Mouse (Mus musculus) CH12F3 (cell line): ENCODE data around the gene Gm10134.

Experiments used
- in situ Hi-C: fragments of 300-500 bp; cut with MboI; formaldehyde crosslinking; loops from 2 replicates; pipeline ENCODE4 v1.14.3; 2020; ENCODE audit warnings: low sequenced_read_pairs

Gene Gm10134

DNA sequence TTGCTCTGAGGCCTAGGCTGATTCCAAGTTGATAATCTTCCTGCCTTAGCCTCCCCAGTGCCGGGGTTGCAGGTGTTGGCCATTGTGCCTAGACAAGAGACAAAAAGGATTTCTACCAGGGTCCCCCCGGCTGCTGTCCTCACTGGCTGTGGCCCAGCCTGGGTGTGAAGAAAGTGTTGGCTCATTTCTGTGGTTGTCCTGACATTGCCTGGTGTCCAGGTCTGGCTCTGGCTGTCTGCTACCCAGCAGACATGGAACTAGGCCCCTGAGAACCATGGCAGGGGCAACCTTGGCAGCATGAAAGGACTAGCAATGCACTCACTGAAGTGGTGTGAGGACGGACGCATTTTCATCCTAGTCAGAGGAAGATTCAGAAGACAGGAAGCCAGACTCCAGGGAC is 24.0 kb downstream of the Gm10134 start:
- in situ Hi-C loops: no loop called here

DNA sequence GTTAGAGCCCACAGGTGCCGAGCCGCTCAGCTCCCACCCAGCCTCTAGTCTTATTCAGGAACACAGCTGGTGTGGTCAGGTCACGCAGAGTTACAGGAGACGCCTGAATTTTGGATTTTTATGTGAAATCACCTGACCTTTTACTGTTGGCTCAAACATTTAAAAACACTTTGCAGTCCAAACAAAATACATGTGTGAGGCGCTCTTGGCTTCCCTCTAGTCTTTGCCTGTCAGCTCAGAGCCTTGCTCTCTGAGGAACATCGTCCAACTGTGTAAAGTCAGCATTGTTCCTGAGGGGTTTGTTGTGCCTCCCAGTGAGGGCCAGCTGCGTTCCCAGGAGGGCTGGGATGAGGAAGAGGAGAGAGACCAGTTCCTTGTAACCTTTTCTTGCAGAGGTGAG is 24.4 kb downstream of the Gm10134 start:
- in situ Hi-C loops: no loop called here

GRCm38 (mm10) chr2:28532938-28533771 is 27.3 kb downstream of the Gm10134 start:
- in situ Hi-C loops: no loop called here

DNA sequence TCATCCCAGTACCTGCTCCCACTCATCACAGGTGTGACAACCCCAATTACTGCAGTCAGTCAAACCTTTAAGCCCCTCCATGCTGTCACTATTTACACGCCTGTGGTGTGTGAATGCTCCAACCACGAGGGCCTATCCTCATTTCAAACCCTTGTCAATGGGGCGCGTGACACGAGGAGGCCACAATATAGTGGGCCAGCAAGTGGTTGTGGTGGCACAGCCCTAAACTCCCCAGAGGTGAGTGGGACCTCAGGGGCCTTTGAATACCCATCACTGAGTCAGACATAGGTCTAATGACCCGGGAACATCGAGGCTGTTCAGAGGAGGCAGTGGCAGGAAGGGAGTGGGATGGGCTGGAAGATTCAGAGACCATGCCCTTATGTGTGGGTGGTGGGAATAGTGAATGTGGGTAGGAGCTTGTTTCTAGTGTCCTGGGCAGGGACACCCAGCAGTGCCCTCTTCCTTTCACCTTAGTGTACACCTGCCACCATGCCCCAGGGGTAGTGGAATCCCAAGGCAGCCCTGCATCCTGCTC is 28.1 kb downstream of the Gm10134 start:
- in situ Hi-C loops: no loop called here

DNA sequence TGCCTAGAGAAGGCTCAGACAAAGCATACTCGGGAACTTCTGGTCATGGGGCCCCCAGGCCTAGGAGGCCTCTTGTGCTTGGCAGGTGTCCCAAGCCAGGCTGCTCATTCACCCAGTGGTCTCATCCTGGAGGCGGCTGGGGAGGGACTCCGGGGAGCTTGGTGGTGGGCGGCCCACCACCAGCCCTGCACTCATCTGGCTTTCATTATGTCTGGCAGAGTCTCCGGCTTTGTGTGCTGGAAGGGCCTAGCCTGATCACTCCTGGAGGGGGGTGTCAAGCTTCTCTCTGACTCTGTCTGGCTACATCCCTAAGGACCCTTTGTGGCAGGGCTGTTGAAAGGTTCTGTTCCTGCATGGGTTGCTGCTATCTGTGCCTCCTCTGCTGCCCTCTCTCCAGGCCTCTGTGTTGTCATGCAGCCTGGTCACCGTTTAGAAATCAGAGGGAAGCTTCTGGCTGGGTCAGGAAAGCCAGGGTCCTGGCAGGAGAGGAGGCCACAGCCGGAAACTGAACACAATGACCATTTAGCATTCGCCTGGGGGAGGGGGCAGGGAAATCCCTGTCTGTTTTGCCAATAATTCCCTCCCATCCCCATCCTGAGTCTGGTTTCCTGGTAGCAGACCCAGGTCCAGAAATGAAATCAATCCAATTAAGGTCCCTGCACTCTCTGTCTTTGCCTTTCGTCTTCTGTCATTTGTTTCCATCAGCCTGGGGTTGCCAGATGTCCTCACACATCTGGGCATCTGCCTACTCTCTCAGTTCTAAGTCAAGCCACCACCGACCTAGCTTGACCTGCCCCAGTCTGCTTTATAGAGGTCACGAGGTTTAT is 28.8 kb downstream of the Gm10134 start:
- in situ Hi-C loops: no loop called here

- in situ Hi-C loops: no loop called here
These were observed 29.3 kb downstream of the Gm10134 start for GRCm38 (mm10) chr2:28535263-28535540.

DNA sequence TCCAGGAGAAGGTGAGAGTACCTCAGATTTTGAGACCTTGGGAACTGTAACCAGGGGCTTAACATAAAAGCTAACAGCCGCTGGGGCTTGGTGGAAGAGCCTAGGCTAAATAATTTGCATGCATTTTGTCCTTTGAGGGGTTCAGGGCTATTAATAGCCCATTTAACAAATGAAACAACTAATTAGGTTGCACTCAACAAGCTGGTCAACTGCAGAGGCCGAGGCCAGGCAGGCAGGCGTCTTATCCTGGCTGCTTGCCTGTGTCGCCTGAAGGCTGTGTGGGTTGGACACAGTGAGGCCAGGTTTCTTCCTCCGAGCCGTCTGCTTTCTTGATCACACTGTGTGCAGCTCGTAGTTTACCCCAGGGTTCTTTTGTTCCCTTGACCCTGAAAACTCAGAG is 29.8 kb downstream of the Gm10134 start:
- in situ Hi-C loops: no loop called here

DNA sequence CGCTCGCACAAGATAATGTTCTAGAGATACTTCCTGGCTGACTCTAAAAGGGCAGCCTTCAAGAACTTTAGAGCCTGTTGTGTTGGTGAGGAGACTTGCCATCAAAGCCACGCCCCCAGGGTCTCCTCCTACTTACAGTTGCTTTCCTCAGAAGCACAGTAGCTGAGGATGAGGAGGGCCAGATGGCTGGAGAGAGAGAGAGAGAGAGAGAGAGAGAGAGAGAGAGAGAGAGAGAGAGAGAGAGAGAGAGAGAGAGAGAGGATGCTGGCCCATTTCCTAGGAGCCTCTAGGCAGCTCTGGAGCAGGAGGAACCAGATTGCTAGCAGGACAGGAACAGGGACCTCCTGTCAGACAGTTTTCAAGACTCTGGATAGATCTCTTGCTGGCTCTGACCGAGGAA is 30.3 kb downstream of the Gm10134 start:
- in situ Hi-C loops: no loop called here

DNA sequence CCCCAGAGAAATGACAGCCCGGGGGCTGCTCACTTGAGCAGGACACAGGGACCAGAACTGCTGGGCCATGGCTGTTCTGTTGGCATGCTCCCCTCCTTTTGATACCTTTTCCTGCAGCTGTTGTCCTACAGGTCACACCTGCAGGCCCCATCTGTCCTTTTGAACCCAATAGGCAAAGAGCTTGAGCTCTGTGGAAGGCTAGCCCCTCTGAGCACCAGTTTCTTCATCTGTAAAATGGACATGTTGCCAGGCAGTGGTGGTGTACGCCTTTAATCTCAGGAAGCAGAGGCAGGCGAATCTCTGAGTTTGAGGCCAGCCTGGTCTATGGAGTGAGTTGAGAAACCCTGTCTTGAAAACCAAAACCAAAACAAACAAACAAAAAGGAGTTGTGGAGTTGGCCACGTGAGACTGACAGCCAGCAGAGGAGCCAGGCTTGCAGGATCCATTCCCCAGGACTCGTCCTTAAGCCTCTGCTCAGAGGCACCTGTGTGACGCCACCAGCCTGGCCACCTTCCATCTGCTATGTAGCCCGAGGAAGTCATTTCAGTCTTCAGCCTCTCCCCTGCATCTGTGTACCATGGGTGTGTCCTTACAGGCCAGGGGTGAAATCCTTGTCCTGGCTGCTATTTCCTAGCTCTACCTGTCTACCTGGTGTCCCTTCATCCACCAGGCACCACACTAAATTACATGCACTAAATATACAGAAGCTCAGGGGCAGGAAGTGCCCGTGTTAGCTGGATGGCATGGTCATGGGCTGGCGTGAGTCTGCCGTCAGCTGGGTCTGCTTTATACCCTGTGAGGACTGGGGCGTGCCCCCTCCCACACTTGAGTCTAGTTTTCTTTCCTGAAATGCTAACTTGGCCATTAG is 31.1 kb downstream of the Gm10134 start:
- in situ Hi-C loops: no loop called here

- in situ Hi-C loops: no loop called here
These were observed 31.7 kb downstream of the Gm10134 start for GRCm38 (mm10) chr2:28537634-28537920.

DNA sequence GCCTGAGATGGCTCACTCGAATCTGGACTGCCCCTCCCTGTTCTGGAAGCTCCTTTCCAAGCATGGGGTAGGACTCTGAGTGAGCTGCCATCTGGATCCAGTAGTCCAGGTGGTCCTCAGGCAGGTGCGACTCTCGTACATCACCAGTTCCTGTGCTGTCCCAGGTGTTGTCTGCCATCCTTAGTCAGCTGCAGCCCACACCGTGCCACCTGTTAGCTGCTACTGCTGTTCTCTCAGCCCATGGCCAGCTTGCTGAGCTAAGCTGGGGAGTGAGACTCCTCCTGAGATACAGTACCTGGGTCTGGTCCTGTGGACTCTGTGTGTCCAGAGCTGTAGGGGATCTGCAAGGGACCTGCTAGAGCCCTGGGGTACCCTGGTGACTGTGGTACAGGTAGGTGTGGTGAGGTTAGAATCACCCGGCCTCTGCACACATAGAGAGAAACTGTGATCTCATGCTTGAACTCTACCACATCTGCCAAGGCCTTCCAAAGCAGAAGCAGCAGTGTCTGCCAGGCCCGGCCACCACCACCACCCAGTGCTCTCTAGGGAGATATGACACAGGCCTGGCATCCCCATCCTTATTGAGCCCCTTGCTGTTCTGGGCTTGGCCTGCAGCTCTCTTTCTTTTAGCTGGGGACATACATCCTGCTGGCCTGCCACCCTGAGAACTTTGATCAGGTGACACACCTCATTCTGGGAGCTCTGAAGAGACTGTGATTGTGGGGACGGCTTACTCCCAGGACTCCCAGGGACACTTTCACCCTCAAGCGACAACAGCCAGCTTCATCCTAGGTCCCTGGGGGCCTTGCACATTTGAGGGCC is 32.3 kb downstream of the Gm10134 start:
- in situ Hi-C loops: no loop called here

GRCm38 (mm10) chr2:28538817-28539128 is 32.9 kb downstream of the Gm10134 start:
- in situ Hi-C loops: no loop called here

DNA sequence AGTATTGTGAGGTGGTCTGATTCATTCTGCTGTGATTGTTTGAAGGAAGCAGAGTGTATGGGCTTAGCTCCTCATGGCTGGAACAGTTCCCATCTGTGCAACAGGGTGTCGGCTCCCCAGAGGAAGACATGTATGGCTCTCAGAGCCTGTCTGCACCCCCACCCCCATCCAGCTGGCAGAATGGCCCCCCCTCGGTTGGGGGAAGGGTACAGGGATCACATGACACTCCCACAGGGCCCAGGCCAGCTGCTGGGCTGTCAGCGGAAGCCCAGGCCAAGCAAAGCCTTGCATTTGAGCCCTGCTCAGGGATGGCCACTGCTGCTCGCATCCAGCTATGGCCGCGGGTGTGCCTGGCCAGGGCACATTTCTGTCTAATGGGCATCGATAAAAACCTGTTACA is 33.3 kb downstream of the Gm10134 start:
- in situ Hi-C loops: no loop called here

DNA sequence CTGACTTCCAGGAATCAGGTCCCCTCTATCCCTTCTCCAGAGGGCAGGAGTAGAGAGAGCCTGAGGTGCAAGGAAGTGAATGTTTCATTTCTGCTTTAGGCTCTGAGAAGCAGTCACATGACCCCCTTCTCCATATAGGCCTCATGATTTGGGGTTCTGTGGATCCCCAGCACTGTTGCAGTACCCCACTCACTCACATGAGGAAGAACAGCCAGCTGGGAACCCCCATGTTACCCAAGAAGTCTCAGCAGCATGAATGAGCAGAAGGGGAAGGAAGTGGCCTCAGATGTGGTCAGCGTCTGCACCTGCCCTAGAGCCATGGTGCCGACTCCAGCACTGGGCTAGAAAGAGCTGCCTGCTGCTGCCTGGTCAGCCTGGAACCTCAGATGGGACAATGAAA is 34.1 kb downstream of the Gm10134 start:
- in situ Hi-C loops: no loop called here

GRCm38 (mm10) chr2:28540587-28541227 is 34.8 kb downstream of the Gm10134 start:
- in situ Hi-C loops: no loop called here

GRCm38 (mm10) chr2:28543894-28544293 is 38.0 kb downstream of the Gm10134 start:
- in situ Hi-C loops: no loop called here

DNA sequence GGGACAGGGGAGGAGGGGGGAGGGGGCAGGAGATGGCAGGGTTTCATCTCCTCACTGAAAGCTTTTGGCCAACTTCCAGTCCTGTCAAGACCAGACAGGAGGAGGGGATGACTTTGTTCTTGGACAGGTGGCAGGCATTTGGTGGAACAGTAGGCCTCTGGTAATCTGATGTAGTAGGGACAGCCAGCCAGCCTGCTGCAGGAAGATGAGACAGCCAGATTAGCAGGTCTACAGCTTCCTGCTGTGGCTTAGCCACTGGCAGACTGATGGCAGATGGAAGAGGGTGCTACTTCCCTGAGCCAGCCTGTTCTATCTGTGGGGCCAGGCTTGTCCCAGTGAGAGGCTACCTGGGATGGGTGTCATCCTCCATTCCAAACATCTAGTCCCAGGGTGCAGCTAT is 40.1 kb downstream of the Gm10134 start:
- in situ Hi-C loops: no loop called here

- in situ Hi-C loops: no loop called here
These were observed 40.7 kb downstream of the Gm10134 start for GRCm38 (mm10) chr2:28546560-28546959.

DNA sequence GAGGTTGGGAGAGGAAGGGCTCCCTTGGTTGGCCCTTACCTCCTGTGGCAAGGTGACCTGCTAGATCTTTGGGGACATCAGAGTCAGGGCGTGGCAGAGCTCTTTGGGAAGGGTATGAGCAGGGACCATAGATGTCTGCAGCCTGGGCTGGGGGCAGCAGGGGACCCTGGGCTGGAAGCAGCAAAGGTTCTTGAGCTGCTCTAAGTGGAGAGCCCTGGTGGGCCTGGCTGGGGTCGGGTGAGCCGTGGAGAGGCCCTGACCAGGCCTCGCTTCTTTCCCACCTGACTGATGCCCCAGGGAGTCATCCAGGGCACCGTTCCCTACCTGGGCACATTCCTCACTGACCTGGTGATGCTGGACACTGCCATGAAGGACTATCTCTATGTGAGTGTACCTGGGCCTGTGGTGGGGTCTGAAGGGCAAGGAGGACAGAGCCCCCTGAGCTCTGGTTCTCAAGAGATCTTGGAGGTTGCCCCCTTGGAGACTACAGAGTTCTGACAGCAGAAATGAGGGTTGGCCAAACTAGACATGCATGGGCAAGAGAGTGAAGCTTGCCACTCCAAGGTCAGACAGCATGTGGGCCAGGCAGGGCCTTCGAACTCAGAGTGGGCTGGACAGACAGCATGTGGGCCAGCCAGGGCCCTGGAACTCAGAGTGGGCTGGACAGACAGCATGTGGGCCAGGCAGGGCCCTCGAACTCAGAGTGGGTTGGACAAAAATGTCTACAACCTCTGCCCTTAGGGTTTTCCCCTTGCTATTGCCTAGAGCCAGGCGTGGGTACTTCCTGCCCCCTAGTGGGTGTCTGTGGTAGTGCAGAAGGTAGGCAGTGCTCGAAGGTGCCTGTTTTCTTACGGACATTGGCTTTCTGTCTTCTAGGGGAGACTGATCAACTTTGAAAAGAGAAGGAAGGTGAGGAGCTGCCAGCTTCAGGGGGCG is 41.6 kb downstream of the Gm10134 start:
- in situ Hi-C loops: no loop called here
